Mouse (Mus musculus) bone marrow macrophage, adult 2 months (primary cell): ENCODE measurements around the gene Wnt3a.

Source experiments
- CTCF ChIP-seq: IDR thresholded peaks from 2 replicates; pipeline ENCODE4 v1.5.1; 2012; ENCODE audit warnings: low read depth, mild to moderate bottlenecking, low read length, moderate library complexity
- POLR2A ChIP-seq: IDR thresholded peaks from 2 replicates; pipeline ENCODE4 v1.6.1; 2012; ENCODE audit warnings: mild to moderate bottlenecking, low read depth, low read length, borderline replicate concordance

- TF ChIP-seq POLR2A (no peak), CTCF (no peak)
Observed at GRCm38 (mm10) chr11:59312060-59312459, 21.5 kb upstream of the Wnt3a start.
